11 mouse cellular contexts compared by ENCODE assay signal in the genomic region with DNA sequence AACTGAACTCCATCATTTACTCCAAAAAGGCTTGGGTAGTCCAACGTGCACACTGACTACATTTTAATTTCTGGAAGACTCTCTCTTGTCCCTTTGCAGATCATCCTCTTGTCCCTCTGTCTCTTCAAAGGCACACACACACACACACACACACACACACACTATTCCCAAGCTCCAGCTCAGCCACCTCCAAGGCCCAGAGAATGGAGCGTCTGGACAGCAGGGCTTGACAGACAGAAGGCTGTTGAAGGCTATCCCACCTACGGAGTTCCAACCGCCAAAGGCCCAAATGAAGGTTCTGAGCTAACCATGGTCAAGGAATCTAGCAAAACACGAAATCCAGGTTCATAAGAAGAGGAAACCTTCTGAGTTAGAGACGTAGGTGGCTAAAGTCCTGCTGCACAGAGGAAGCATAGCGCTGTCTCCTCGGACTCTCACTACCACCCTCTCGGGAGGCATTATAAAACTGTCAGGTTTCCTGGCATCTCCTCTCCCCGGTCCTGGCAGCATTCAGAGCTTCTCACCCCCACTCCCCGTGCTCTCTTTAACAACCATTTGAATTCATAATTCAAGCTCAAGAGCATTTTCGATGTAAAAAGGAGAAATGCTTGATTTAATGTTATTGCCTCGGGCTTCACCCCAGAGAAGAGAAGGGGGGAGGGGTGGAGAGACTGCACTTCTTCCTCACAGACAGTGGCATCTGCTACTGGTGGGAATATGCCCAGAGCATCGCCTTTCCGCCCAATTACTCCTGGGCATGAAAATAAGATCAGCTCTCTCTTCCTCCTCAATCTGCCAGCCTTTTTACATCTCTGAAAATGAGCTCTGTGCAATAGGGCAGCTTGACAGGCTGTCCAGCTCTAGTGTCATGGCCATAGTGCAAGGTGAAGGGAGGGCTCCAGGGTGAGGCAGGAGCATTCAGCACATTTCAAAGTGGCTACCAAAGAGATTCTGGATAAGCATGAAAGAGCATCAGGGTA.
DNase-seq lines count a peak whose midpoint lies in the region.
"Had no signal": no experiment of that assay in that cellular context is flagged by ENCODE, and none has a peak within 500 bp of the region (broad histone marks: within the 10 kb centered on the region; RNA-seq: fewer than 3 reads in every experiment).

No protein-coding gene starts in this region.

- peak; percentile 23 to 33 for DNase-seq in right cerebral cortex, postnatal 10 days (ENCODE audit: low spot score in 2 of 2)
- no peak for DNase-seq in right cerebral cortex, postnatal 25 days
- DNase-seq in cerebellum, postnatal 10 days = peak; percentile 93 to 96
- DNase-seq in mesoderm, embryonic 11.5 days (ENCODE audit: low read depth, low spot score) = peak; percentile 37
- DNase-seq in MN1 (ENCODE audit: low spot score) = no peak
- DNase-seq in gastrocnemius, postnatal 4 days (ENCODE audit: low spot score in 2 of 2) = no peak
- DNase-seq in layer of hippocampus, adult 9-10 months (ENCODE audit: low spot score) = no peak
- DNase-seq: gastrocnemius, postnatal 25 days; heart, postnatal 4 days; lung, adult 2 months; thymus, adult 18-20 months had no signal

Comparison
In these comparisons a context has a peak if more than half of its experiments do, and no peak if none do; other contexts are left out.
1. DNase-seq: peak in right cerebral cortex, postnatal 10 days (2 of 2), cerebellum, postnatal 10 days (2 of 2) and mesoderm, embryonic 11.5 days (single experiment); none in right cerebral cortex, postnatal 25 days (single experiment), MN1 (single experiment), gastrocnemius, postnatal 4 days (0 of 2) and layer of hippocampus, adult 9-10 months (single experiment).